In the genomic region with DNA sequence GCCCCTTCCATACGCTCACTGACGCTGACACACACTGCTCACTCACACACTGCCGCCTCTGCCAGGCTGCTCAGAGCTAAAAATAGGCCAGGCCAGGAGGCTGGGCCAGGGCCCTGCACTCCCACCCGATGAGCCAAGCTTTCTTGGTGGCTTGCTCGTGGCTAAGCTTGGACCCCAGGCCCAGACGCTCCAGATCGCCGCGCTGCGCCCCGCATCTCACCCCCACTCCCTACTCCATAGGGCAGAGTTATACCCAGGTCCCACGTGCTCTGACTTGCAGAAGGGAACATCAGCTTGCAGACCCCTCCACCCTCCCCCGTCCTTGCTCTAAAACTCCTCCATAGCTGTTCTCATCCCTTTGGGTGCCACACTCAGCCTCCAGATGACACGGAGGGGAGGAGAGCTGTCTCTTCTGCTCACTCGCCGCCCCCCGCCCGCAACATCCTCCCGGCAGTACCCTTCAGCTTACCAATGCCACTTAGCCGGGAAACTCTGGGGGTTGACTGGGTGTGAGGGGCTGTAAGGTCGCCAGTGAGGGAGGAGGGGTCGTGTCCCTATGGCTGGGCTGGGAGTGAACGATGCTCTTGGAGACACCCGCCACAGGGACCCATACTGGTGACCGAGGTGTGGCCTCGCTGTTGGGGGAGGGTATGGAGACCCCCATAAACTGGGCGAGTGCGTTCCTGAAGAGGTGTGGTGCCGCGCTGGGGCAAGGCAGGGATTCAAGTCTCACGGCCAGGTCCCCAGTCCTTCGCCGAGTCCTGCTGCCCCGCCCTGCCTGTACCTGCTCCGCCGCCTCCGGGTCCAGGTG, we compare ENCODE assay signal across 9 mouse cellular contexts. TPM values are rescaled to one million over a fixed set of nuclear protein-coding genes. Genes with fewer than 3 reads are reported as not detected.
DNase-seq lines count a peak whose midpoint lies in the region; ATAC-seq and TF ChIP-seq lines count a peak whose summit lies in the region.
"Had no signal": no experiment of that assay in that cellular context is flagged by ENCODE, and none has a peak within 500 bp of the region (broad histone marks: within the 10 kb centered on the region; RNA-seq: fewer than 3 reads in every experiment).

No protein-coding gene starts in this region.

- peak; percentile 68 for ATAC-seq in forebrain, embryonic 11.5 days (replicated peaks; ENCODE audit: low FRiP score)
- peak; percentile 78 for ATAC-seq in hindbrain, postnatal 0 days
- 0 out of 2 replicates have a peak, but pooled peaks have one; percentile 7 for ATAC-seq in megakaryocyte progenitor cell, adult 5-6 weeks (replicated peaks; ENCODE audit: poor library complexity)
- ATAC-seq in stomach, embryonic 15.5 days (ENCODE audit: insufficient read depth, low FRiP score, low read depth), result peak; percentile 37; the same call in 1 of the 2 replicates

- H3K9me3 ChIP-seq in ES-E14 (ENCODE audit: control insufficient read depth, insufficient read depth, low read depth, low read length), result no peaks in the 10 kb centered on the region
- H3K9me3 ChIP-seq in forebrain, embryonic 11.5 days (ENCODE audit: control insufficient read depth, low read length), result no peaks in the 10 kb centered on the region
- H3K9me3 ChIP-seq in hindbrain, postnatal 0 days (ENCODE audit: low read length), result no peaks in the 10 kb centered on the region
- H3K9me3 ChIP-seq in stomach, embryonic 15.5 days, result no peaks in the 10 kb centered on the region

- DNase-seq in cerebellum, postnatal 14 days, result peak; percentile 78 to 81
- DNase-seq in cerebellum, postnatal 4 days (ENCODE audit: low spot score in 2 of 2), result no peak
- DNase-seq in ES-E14 (ENCODE audit: low read depth, low spot score), result no peak
- DNase-seq in forebrain, embryonic 11.5 days (ENCODE audit: low spot score), result peak; percentile 66
- DNase-seq in hindbrain, postnatal 0 days (ENCODE audit: low spot score), result peak; percentile 71
- no peak for DNase-seq in urinary bladder, postnatal 36 days (ENCODE audit: low spot score in 2 of 2)

- in situ Hi-C loops in ES-E14 (cut with MboI; ENCODE audit: low sequenced_read_pairs in 2 of 2, unreplicated experiment in 2 of 2), result no loop called here

- peak overlapping the region; percentile 71 for H3K9ac ChIP-seq in ES-E14 (ENCODE audit: insufficient read depth, low read depth, low read length, poor library complexity, severe bottlenecking)
- peak overlapping the region; percentile 70 for H3K9ac ChIP-seq in forebrain, embryonic 11.5 days (ENCODE audit: low read length)
- H3K9ac ChIP-seq in hindbrain, postnatal 0 days (replicated peaks; ENCODE audit: low read length), result peak overlapping the region; percentile 72
- H3K9ac ChIP-seq in stomach, embryonic 15.5 days, result peak overlapping the region; percentile 49

- peaks cover 0 to 18% of the 10 kb centered on the region in 2 experiments; a peak in 2 of 4 replicates for H3K4me1 ChIP-seq in ES-E14 (ENCODE audit: control insufficient read depth in 2 of 2, insufficient read depth in 2 of 2, low read length in 2 of 2, poor library complexity in 1 of 2)
- no peaks in the 10 kb centered on the region; the same call in 1 of the 2 replicates for H3K4me1 ChIP-seq in forebrain, embryonic 11.5 days (replicated peaks; ENCODE audit: control insufficient read depth, insufficient read depth, low read length)
- no peaks in the 10 kb centered on the region for H3K4me1 ChIP-seq in hindbrain, postnatal 0 days (ENCODE audit: insufficient read depth, low read length)
- H3K4me1 ChIP-seq in stomach, embryonic 15.5 days, result peaks cover 10% of the 10 kb centered on the region; the same call in 1 of the 2 replicates

- H3K36me3 ChIP-seq in ES-E14 (ENCODE audit: control insufficient read depth, insufficient read depth, low read length, poor library complexity, severe bottlenecking), result no peaks in the 10 kb centered on the region; the same call in 1 of the 2 replicates
- H3K36me3 ChIP-seq in forebrain, embryonic 11.5 days (ENCODE audit: control insufficient read depth, insufficient read depth, low read length), result no peaks in the 10 kb centered on the region
- H3K36me3 ChIP-seq in hindbrain, postnatal 0 days (ENCODE audit: insufficient read depth, low read length), result no peaks in the 10 kb centered on the region; the same call in 1 of the 2 replicates
- H3K36me3 ChIP-seq in stomach, embryonic 15.5 days, result no peaks in the 10 kb centered on the region

- no peak overlapping the region for H3K27ac ChIP-seq in ES-E14 (ENCODE audit: insufficient read depth, low read depth, low read length, poor library complexity, severe bottlenecking)
- H3K27ac ChIP-seq in forebrain, embryonic 11.5 days (ENCODE audit: low read depth, low read length), result no peak overlapping the region
- peak overlapping the region; percentile 86 for H3K27ac ChIP-seq in hindbrain, postnatal 0 days
- peak overlapping the region; percentile 16; the same call in 1 of the 2 replicates for H3K27ac ChIP-seq in stomach, embryonic 15.5 days

- no peaks in the 10 kb centered on the region for H3K27me3 ChIP-seq in forebrain, embryonic 11.5 days (ENCODE audit: control insufficient read depth, insufficient read depth, low read length)
- H3K27me3 ChIP-seq in hindbrain, postnatal 0 days (ENCODE audit: insufficient read depth, low read length), result no peaks in the 10 kb centered on the region
- H3K27me3 ChIP-seq in stomach, embryonic 15.5 days (replicated peaks), result peaks cover 21% of the 10 kb centered on the region; the same call in 1 of the 2 replicates

- peak overlapping the region; percentile 94 for H3K4me2 ChIP-seq in forebrain, embryonic 11.5 days (ENCODE audit: low read depth, low read length, severe bottlenecking)
- peak overlapping the region; percentile 90 for H3K4me2 ChIP-seq in hindbrain, postnatal 0 days (ENCODE audit: low read depth, low read length)
- H3K4me2 ChIP-seq in stomach, embryonic 15.5 days, result peak overlapping the region; percentile 97

- under 1% methylated on average over 37 of the region's 37 CpGs for WGBS in forebrain, embryonic 11.5 days
- 1% methylated on average over 34 of the region's 37 CpGs for WGBS in hindbrain, postnatal 0 days
- 2% methylated on average over 37 of the region's 37 CpGs for WGBS in stomach, embryonic 15.5 days

- peak overlapping the region; percentile 72 to 79 for H3K4me3 ChIP-seq in ES-E14 (ENCODE audit: insufficient read depth in 1 of 2, low read depth in 1 of 2, low read length in 2 of 2, poor library complexity in 1 of 2, severe bottlenecking in 1 of 2)
- H3K4me3 ChIP-seq in forebrain, embryonic 11.5 days (ENCODE audit: low read depth, low read length), result peak overlapping the region; percentile 75
- peak overlapping the region; percentile 86 for H3K4me3 ChIP-seq in hindbrain, postnatal 0 days (ENCODE audit: low read length)
- peak overlapping the region; percentile 63 for H3K4me3 ChIP-seq in stomach, embryonic 15.5 days (replicated peaks)

- no peak for TF ChIP-seq CTCF in hindbrain, postnatal 0 days (IDR thresholded peaks at IDR 0.05; ENCODE audit: low read depth)

TF ChIP-seq in ES-E14, 5 proteins besides CTCF, POLR2A, EP300 and RAD21:
- TF ChIP-seq ZNF384 (IDR thresholded peaks at IDR 0.05; ENCODE audit: low read depth, low read length) (no peak), ZC3H11A (IDR thresholded peaks at IDR 0.05; ENCODE audit: borderline replicate concordance, low read depth, low read length) (no peak), HCFC1 (IDR thresholded peaks at IDR 0.05; ENCODE audit: borderline replicate concordance, insufficient read depth, low read length) (no peak), MAFK (IDR thresholded peaks at IDR 0.05; ENCODE audit: insufficient read depth, low read depth, low read length) (no peak), CHD2 (IDR thresholded peaks at IDR 0.05; ENCODE audit: low read depth, low read length) (no peak)

RNA-seq across cellular contexts. Expression of gene Ppp1r1a, which starts 0.6 kb away (rescaled TPM):
- total RNA-seq in ES-E14 (2012; rRNA removed), result 11.2 and 14.1 TPM in 2 replicates
- polyA plus RNA-seq in forebrain, embryonic 11.5 days (2014; fragmentation: Nextera tagmentation; extraction: Ambion mirVana), result 38.8 and 43.7 TPM in 2 replicates
- total RNA-seq in hindbrain, postnatal 0 days (2014; rRNA removed), result 111 and 122 TPM in 2 replicates
- polyA plus RNA-seq in hindbrain, postnatal 0 days (2015; fragmentation: Nextera tagmentation; extraction: Ambion mirVana), result 196 and 197 TPM in 2 replicates
- not detected in 2 replicates for total RNA-seq in megakaryocyte progenitor cell, adult 5-6 weeks (2015)
- total RNA-seq in megakaryocyte progenitor cell, adult 5-6 weeks (2017), result not detected in 2 replicates
- 12.3 and 13.3 TPM in 2 replicates for polyA plus RNA-seq in stomach, embryonic 15.5 days (2015; fragmentation: Nextera tagmentation; extraction: Ambion mirVana)
- total RNA-seq: hematopoietic stem cell, adult 5-6 weeks had no signal

RNA-seq across cellular contexts. Expression of gene Glycam1, which starts 27.7 kb away (rescaled TPM):
- not detected in 2 replicates for total RNA-seq in ES-E14 (2012; rRNA removed)
- not detected in 2 replicates for polyA plus RNA-seq in forebrain, embryonic 11.5 days (2014; fragmentation: Nextera tagmentation; extraction: Ambion mirVana)
- total RNA-seq in hindbrain, postnatal 0 days (2014; rRNA removed), result not detected in 2 replicates
- polyA plus RNA-seq in hindbrain, postnatal 0 days (2015; fragmentation: Nextera tagmentation; extraction: Ambion mirVana), result not detected in 2 replicates
- not detected in 2 replicates for total RNA-seq in megakaryocyte progenitor cell, adult 5-6 weeks (2015)
- total RNA-seq in megakaryocyte progenitor cell, adult 5-6 weeks (2017), result not detected in 2 replicates
- not detected in 2 replicates for polyA plus RNA-seq in stomach, embryonic 15.5 days (2015; fragmentation: Nextera tagmentation; extraction: Ambion mirVana)
- total RNA-seq: hematopoietic stem cell, adult 5-6 weeks had no signal

RNA-seq across cellular contexts. Expression of gene Pde1b, which starts 34.4 kb away (rescaled TPM):
- 12.0 and 19.7 TPM in 2 replicates for total RNA-seq in ES-E14 (2012; rRNA removed)
- polyA plus RNA-seq in forebrain, embryonic 11.5 days (2014; fragmentation: Nextera tagmentation; extraction: Ambion mirVana), result 27.2 and 29.9 TPM in 2 replicates
- total RNA-seq in hindbrain, postnatal 0 days (2014; rRNA removed), result 116 and 127 TPM in 2 replicates
- 67.2 and 67.6 TPM in 2 replicates for polyA plus RNA-seq in hindbrain, postnatal 0 days (2015; fragmentation: Nextera tagmentation; extraction: Ambion mirVana)
- total RNA-seq in megakaryocyte progenitor cell, adult 5-6 weeks (2015), result 3.8 and 3.9 TPM in 2 replicates
- 1.3 and 3.3 TPM in 2 replicates for total RNA-seq in megakaryocyte progenitor cell, adult 5-6 weeks (2017)
- polyA plus RNA-seq in stomach, embryonic 15.5 days (2015; fragmentation: Nextera tagmentation; extraction: Ambion mirVana), result 8.8 and 9.4 TPM in 2 replicates

Comparison
In these comparisons a context has a peak if more than half of its experiments do, and no peak if none do; other contexts are left out.
1. DNase-seq: peak in cerebellum, postnatal 14 days (2 of 2), forebrain, embryonic 11.5 days (single experiment) and hindbrain, postnatal 0 days (single experiment); none in cerebellum, postnatal 4 days (0 of 2), ES-E14 (single experiment) and urinary bladder, postnatal 36 days (0 of 2).
2. H3K27ac ChIP-seq: peak in hindbrain, postnatal 0 days (single experiment) and stomach, embryonic 15.5 days (single experiment); none in ES-E14 (single experiment) and forebrain, embryonic 11.5 days (single experiment).
3. ATAC-seq: peak in every context shown above with its lines; median percentile 78 in hindbrain, postnatal 0 days; 68 in forebrain, embryonic 11.5 days; 37 in stomach, embryonic 15.5 days; 7 in megakaryocyte progenitor cell, adult 5-6 weeks.
4. RNA of gene Ppp1r1a, which starts 0.6 kb away (total RNA-seq): 111 to 122 TPM in hindbrain, postnatal 0 days and 11.2 to 14.1 TPM in ES-E14; not detected in megakaryocyte progenitor cell, adult 5-6 weeks; every median in the first group is over 10 times any median in the second.
5. Peak in every context shown above with its lines, with median percentiles within 50 percentile points of each other: H3K4me3 ChIP-seq, H3K9ac ChIP-seq and H3K4me2 ChIP-seq.